Mouse (Mus musculus): ENCODE data around the gene Msh2.

DNA sequence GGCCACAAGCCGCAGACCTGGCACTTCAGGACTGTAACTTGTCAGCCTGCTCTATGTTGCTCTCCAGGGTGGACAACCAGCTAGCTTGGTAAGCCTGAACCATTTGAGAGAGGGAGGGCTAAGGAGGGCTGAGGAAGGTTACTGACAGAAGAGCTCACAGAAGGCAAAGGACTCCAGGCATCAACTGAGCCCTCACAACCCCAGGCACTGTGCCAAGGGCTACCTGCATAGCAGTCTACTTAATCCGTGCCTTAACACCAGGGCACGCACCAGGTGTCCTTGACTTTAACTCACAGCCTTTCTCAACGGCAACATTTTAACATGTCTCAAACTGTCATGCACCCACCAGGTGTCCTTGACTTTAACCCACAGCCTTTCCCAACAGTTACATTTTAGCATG lies 88.2 kb downstream of the Msh2 start:
- TF ChIP-seq POLR2A (IDR thresholded peaks at IDR 0.05; ENCODE audit: low read depth, low read length), result no peak
- TF ChIP-seq CTCF (IDR thresholded peaks at IDR 0.05; ENCODE audit: extremely low read depth, insufficient read depth, insufficient read length, insufficient replicate concordance), result no peak

Measured in spleen, adult 2 months (tissue).